Mouse (Mus musculus): ENCODE measurements around the gene Asb6. TPM values are rescaled to one million over a fixed set of nuclear protein-coding genes. Genes with fewer than 3 reads are reported as not detected.

Asb6 gene
- total RNA-seq, 2 experiments from 2014 or later: 36.1 to 39.8 TPM

DNA sequence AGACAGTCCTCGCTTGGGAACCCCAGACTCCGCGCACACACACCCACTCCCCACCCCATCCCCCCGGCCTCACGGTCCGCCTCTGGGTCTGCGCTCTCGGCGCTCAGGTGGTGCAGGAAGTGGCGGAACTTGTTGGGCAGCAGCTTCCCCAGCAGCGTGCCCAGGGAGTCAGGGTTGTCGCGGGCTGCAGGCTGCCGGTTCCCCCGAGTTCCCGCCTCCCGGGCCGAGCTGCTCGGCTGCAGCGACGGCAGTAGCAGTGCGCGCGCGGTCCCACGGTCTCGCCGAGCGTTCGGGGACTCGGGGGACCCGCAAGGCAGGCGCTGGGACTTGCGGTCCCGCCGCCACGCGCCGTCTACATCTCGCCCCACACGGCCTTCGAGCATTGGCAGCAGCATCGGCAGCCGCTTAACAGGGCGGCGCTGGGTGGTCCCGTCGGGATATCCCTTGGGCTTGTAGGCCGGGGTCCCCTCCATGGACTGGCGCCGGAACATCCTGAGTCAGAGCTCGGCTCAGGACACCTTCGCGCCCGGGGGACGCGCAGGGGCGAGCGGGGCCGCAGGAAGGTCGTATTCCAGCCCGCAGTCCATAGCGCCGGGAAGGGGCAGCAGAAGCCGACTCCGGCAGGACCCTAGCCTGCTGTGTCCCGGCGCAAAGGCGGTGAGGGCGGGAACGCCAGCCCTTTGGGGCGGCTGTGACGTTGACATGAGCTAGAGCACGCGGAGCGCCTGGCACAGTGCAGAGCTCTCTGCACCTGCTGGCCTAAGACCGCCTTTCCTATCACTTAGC, 28.9 kb downstream of the Asb6 start:
- DNase-seq (ENCODE audit: low spot score in 2 of 2): peak; percentile 45 to 56
- intact Hi-C loops (cut with DNase I): no loop called here

DNA sequence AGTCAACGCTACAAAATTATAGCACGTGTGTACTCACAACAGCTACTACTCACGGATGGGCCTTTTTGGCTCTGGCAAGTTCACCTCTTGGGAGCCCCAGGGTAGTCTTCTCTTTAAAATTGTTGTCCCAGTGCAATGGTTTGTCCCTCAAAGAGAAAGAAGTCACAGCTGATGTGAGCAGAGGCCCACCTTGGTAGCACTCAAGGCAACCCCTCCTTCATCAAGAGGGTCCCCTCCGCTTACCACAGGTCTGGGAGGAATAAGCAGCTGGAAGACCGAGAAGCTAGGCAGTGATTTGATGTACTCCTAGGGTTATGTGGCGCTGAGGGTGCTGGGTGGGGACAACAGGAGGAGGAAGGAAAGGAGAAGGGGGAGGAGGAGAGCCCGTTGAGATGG, 29.5 kb downstream of the Asb6 start:
- intact Hi-C loops (cut with DNase I): no loop called here

DNA sequence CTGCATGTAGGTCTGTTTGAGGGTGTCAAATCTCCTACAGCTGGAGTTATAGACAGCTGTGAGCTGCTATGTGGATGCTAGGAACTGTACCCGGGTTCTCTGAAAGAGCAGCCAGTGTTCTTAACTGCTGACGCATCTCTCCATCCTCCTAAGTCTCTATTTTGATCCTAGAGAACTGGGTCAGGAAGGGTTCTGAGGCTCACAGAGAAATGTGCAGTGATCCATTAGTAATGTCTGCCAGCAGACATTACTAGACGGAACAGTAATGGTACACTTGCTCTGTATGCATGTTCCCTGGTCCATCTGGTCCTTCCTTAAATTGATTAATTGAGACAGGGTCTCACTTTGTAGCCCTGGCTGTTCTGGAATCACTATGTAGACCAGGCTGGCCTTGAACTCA, 30.7 kb downstream of the Asb6 start:
- DNase-seq (ENCODE audit: low spot score in 2 of 2): no peak
- intact Hi-C loops (cut with DNase I): loop anchor here (10.0 kb wide), 1 partner anchor 135 kb away; no protein-coding TSS in a partner anchor

More for the DNA sequence above, 29.5 kb downstream of the Asb6 start:
- no peak for DNase-seq (ENCODE audit: low spot score in 2 of 2)

DNA sequence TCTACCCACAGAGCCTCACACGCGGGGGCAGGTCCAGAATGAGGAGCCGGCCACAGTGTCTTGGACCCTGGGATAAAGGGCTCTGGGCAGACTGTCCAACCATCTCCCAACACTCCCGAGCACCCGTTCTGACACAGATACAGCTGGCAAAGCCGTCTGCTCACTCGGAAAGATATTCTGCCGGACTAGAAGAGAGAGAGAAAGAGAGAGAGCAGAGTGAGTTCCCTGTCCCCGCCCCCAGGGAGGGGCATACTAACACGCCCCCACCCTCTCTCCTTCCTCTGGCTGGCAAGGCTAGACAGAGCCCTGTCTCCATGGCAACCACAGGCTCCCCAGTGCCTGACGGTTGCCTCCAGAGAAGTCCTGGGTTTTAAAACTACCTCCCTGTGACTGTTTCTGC, 33.8 kb downstream of the Asb6 start:
- intact Hi-C loops (cut with DNase I): loop anchor here (10.0 kb wide), 1 partner anchor 138 kb away; no protein-coding TSS in a partner anchor
- peak; percentile 84 to 87 for DNase-seq (ENCODE audit: low spot score in 2 of 2)

DNA sequence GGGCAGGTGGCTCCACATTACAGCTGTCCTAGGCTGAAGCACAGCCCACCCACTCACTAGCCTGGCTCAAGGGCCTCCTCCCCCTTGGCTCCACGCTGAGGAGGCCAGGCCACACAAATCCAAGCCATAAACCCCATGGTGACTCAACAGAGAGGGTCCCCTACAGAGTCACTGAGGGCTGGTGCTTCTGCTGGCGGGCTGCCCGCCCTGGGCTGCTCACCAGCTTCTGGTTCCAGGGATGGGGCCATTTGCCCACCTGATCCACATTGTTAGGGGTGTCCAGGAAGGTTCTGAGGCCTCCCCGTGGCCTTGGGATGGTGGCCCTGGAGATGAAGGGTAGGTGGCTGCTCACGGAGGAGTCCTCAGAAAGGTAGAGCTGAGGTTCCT, 34.3 kb downstream of the Asb6 start:
- intact Hi-C loops (cut with DNase I): loop anchor here (2.0 to 10.0 kb wide), 3 partner anchors 139 to 355 kb away; no protein-coding TSS in a partner anchor
- no peak for DNase-seq (ENCODE audit: low spot score in 2 of 2)

DNA sequence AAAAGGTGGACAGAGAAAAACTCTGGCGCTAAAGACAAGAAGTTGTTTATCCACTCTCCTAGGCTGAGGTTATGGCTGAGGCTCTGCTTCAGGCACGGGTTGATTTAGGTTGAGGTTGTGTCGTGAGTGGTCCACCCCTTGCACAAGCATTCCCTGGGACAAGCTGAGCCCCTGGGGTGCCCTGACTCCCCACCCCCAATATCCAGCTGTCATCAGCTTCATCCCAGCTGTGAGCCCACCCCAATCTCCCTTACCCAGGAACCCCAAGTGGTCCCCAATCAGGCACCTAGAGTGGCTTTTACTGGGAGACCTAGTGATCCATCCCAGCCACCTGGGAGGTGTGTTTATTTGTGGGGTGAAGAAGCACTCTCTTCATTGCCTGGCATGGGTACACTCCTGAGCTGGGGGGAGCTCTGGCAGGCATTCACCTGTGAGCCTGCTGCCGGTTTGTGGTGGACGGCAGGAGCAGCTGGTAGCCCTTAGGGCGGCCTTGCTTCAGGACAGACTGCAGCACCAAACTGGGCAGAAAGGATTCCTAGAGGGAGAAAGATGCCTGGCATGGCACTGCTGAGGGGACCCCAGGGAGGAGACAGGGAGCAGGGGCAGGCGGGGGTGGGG, 34.8 kb downstream of the Asb6 start:
- intact Hi-C loops (cut with DNase I): loop anchor here (2.0 to 10.0 kb wide), 3 partner anchors 139 to 355 kb away; no protein-coding TSS in a partner anchor

DNA sequence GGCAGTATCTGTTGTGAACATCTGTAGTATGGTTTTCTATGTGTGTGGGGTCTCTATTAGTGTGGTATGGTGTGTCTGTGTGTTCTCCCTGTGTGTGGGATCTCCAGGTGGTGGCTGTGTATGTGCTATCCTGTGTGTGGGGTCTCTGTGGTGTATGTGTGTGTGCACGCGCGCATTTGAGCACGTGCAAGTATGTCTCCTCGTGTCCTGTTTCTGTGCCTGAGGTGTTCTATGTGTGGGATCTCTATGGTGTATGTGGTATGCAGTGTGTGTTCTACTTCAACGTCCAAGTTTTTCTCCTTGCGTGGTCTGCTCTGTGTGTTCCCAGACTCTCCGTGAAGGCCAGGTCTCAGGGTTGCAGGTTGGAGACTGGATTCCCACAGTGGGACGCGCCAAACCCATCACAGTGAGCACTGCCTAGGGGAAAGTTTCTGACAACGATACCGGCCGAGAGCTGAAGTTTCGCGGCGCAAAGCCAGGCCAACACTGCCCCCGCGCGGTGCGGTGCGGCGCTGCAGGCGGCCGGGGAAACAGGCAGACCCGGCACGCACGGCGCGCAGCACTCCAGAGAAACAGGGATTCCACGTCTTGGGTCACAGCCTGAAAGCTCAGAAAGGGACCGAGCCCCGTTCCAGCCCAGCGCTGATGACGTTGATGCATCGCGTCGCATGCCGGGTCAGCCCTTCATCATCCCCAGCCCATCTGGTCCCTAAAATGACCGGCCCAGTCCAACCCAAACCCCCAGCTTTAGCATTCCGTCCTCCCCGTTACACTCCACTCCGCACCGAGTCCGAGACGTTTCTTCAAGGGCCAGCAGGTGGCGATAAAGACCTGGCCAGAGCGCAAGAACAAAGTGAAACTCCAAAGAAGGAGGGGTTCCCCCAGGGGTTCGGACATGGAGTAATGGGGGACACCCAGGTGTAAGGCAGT, 35.7 kb downstream of the Asb6 start:
- intact Hi-C loops (cut with DNase I): loop anchor here (2.0 to 10.0 kb wide), 6 partner anchors 72 to 354 kb away; partner anchors contain the start of gene Cstad
- DNase-seq (ENCODE audit: low spot score in 2 of 2): peak; percentile 97 to 98

More for the DNA sequence above, 34.8 kb downstream of the Asb6 start:
- no peak for DNase-seq (ENCODE audit: low spot score in 2 of 2)

DNA sequence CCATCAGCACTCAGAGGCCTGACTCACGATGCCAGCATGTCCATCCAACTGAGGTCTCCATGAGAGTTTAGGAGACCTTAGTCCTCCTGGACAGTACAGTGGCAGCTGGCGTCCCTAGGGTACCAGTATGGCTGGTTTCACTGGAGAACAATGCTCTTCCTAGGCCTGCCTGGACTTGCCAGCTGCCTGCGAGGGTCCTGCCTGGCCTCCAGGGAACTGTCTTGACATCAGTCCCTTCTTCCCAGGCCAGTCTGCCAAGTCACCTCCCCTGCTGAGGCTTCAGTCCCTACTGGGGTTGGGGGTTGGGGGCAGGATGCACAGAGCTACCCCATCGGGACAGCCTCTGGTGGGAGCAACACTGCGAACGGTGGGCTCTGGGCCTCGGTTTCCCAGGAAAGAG, 38.1 kb downstream of the Asb6 start:
- intact Hi-C loops (cut with DNase I): loop anchor here (5.0 to 10.0 kb wide), 4 partner anchors 70 to 195 kb away; partner anchors contain the start of gene Cstad
- DNase-seq (ENCODE audit: low spot score in 2 of 2): no peak

DNA sequence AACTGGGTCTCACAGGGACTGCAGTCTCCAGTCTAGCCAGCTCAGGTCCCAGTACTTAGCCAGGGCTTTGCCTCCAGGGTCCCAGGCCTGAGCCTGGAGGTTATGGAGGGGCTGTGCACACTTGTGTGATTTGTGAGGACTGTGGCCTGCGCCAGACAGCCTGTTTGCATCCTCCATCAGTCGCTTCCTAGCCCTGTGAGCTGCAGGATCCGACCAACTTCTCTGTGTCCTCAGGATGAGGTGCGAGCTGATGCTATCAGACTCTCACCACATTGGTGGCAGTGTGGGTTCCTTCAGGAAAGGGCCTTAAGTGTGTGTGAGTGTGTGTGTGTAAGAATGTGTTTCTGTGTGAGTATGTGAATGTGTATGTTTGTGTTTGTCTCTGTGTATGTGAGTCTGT, 42.7 kb downstream of the Asb6 start:
- intact Hi-C loops (cut with DNase I): no loop called here
- no peak for DNase-seq (ENCODE audit: low spot score in 2 of 2)

DNA sequence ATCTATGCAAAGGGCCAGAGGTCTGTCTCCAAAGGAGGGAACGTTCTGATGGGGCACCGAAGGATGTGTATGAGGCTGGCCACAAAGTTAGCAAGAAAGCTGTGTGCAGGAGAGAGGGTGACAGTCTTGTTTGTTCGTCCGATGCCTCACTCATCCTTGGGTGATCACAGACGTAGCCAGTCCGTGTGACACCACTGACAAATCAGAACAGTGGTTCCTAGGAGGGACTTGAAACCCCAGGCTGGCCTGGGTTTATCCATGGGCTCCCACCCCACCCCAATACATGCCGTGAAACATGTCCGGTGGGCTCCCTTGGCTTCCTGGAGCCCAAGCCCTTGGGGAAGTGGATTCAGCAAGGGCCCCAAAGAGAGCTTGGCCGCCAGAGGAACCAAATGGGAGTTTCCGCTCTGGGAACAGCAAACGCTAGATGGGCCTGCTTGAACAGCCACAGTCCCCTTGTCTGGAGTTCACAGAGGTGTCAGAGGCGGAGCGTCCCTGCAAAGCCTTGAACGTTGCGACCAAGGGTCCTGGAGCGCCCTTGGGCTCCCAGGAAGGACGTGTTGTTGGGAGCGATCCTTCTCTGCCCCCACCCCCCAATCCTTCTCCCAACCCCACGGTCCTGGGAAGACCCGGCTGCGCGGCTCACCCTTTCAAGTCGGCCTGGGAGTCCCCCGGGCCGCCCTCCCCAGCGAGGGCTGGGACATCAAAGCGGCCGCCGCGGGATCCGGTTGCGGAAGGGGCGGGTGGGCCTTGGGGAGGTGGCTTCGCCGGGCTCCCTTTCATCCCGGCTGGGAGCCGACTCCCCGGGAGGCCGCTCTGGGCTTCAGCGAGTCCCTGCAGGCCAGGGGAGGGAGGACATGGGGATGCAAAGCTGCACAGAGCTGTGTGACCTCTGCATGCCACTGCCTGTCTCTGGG, 45.8 kb downstream of the Asb6 start:
- DNase-seq (ENCODE audit: low spot score in 2 of 2): no peak
- intact Hi-C loops (cut with DNase I): no loop called here

DNA sequence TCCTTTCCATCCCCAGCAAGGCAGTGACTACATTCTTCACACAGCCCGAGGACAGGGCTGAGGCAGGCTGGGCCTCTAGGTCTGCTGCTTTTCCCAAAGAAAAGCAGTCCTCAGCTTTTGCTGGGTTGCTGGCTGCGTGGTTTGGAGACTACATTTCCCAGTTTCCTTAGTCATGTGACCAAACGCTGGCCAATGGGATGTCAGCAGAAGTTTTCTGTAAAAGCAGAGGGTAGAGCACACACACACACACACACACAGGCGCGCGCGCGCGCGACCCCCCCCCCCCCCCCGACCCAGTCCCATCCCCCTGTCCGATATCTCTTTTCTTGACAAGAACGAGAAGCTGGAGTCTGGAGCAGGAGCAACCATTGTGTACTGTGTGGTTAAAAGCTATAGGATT, 46.8 kb downstream of the Asb6 start:
- intact Hi-C loops (cut with DNase I): no loop called here
- DNase-seq (ENCODE audit: low spot score in 2 of 2): peak; percentile 65 to 75

DNA sequence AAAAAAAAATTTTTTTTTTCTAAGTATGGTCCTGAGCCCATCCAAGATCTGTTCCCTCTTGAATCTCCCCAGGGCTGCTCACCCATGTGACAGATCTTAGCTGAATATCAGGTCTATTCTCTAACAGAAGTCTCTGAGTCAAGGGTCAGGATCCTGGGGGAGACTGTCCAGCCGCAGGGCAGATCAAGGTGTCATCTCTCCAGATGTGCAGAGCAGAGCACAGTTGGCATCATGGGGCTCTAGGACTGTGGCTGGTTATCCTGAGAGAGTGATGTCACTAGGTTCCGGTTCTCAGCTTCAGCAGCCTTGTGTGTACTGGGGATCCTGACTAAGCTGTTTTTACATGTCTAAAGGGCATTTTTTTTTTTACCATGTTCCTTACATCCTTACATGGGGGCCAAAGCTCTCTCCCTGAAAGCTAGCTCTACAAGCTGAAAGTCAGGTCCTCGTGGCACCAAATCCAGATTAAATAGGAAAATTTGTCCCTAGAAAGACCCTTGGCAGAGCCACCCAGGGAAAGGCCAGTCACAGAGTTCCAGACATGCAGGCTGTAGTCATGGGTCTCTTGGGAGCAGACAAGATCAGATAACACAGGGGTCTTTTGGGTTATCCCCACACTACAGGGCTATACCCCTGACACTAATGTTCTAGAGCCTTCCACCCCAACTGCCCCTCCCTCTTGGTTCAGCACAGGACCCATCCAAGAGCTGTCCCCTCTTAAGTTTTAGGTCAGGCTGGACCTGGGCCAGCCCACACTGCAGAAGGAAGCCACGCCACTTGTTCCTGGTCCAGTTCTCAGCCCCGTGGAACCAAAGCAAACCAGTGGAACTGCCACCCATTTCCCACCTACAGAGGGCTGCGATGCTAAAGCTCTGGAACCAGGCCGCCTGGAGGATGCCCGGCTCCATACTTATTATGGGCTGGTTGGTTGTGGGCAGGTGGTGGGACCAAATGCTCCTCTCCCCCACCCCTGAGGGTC, 47.5 kb downstream of the Asb6 start:
- intact Hi-C loops (cut with DNase I): no loop called here
- DNase-seq (ENCODE audit: low spot score in 2 of 2): no peak

DNA sequence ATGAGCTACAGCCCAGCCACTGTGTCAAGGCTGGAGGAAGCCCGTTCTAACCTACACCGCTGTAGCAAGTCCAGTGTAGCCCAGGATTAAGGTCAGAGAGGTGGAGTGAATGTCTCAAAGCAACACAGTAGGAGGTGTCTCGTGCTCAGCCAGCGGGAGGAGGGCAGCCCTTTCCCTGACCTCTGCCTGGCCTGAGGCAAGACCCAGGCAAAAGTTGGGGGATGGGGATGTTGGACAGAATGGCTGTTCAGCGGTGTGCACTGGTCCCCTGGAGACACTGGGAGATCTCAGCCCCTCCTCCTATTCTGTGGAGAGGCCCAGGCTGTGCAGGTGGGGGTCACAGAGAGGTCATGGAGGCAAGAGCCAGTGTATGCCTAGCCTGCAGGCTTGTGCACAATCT, 50.9 kb downstream of the Asb6 start:
- intact Hi-C loops (cut with DNase I): no loop called here
- no peak for DNase-seq (ENCODE audit: low spot score in 2 of 2)

DNA sequence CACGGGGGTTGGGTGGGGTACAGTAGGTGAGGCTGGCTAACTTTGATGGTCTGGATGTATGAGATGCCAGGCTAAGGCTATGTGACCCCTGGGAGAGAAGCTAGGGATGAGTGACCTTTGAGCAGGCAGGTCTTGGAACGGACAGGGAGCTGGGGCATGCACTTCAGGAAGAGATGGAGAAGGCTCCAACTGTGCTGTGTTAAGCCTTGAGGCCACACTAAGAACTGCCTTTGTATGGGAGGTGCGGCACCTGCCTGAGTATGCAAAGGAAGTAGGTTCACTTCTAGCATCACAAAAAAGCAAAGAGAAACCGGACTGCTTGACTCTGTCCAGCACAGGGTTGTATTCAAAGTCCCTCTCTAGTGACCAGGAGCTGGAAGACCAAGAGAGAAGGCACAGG, 51.9 kb downstream of the Asb6 start:
- intact Hi-C loops (cut with DNase I): no loop called here
- DNase-seq (ENCODE audit: low spot score in 2 of 2): no peak

DNA sequence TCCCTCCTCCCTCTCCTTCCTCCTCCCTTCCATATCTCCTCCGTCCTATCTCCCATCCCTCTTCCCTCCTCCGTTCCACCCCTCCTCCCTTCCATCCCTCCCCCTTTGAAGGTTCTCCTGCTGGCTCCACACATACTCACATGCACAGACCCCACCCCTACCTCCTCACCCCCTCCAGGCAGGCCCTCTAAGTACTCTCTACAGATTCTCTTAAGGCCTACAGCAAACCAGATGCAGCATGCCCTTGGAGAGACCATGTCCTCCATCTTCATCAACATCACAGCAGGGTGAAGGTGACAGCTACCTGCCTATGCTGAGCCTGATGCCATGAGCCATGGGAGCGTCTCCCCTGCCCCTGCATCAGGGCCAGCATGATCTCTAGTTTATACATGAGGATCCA, 52.9 kb downstream of the Asb6 start:
- intact Hi-C loops (cut with DNase I): no loop called here
- no peak for DNase-seq (ENCODE audit: low spot score in 2 of 2)

DNA sequence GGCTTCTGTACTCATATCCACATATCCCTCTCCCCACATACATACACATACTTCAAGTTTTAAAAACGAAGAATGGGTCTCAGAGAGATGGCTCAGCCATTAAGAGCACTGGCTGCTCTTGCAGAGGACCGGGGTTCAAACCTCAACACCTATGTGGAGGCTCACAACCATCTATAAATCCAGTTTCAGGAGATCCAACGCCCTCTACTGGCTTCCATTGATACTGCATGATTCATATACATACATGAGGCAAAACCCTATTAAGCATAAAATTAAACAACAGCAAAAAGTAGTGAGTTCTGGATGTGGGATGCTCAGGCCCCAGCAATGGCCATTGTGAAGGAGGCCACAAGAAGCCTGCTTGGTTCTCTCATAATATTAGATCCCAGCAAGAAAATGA, 54.2 kb downstream of the Asb6 start:
- DNase-seq (ENCODE audit: low spot score in 2 of 2): no peak
- intact Hi-C loops (cut with DNase I): no loop called here

DNA sequence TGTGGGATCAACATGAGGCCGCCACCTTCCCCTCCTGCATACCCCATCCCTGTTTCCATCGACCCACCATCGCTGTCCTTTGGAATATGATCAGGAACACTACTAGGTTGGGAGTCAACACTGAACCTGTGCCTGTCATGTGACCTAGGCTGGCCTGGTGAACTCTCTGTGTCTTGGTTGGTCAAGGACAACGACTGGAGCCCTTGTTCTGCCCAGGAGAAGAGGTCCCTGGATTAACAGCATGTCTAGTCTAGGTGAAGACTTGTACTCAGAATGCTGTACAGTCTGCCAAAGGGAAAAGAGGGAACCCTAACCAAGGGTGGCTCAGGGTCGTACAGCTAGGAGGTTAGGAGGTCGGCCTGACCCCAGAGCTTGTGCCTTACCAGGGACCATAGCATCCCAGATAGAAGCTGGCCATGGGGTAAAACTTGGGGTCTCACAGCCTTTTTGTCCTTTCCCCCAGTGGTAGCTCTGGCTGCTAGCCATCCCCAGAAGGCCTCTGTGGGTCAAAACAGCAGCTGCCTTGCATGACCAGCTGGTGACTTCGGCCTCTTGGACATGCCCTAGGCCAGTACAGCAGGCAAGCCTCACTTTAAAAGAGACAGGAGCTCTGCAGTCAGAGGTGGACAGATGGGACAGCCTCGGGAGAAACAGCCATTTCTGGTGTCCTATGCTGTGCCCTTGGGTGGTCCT, 56.7 kb downstream of the Asb6 start:
- DNase-seq (ENCODE audit: low spot score in 2 of 2): no peak
- intact Hi-C loops (cut with DNase I): loop anchor here (5.0 kb wide), 2 partner anchors 51 to 66 kb away; no protein-coding TSS in a partner anchor

Data from left cerebral cortex, postnatal 36 days (tissue).